Mouse (Mus musculus): ENCODE measurements at regions not wholly inside any gene's neighbourhood (a gene's known extent, or its start where the extent isn't known, plus 50 kb on each side); places are given as distances from the start of the nearest gene placed in this dataset.

DNA sequence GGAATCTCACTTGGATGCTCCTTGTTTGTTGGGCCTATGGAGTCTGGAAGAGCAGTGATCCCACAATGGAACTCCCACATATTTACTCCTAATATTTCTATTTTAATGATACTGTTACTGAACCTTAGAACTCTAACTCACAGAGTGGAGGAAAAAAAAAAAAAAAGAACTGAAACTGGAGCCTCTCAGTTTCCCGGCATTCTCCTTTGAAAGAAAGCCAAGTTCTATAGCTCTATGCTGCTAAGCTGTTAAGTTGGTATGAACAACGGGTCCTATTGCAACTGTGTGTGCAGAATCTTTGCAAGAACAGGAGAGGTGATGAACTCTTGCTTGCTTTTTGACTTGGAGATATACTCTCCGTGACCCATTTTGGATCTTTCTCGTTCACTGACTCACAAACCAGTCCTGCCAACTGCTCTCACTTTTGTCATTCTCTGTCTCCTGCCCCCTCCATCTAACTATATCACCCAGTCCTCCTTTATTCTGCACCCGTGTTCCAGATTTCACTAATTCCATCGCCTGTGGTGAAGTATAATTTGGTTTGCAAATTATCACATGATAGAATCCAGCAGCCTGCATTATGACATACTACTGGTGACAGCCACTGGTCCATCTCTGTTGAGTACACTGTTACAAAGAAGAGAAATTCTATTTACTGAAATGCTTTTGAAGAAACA lies 92.6 kb upstream of the Ctsc start:
- peak; percentile 77 for ATAC-seq (ENCODE audit: poor library complexity, severe bottlenecking)

DNA sequence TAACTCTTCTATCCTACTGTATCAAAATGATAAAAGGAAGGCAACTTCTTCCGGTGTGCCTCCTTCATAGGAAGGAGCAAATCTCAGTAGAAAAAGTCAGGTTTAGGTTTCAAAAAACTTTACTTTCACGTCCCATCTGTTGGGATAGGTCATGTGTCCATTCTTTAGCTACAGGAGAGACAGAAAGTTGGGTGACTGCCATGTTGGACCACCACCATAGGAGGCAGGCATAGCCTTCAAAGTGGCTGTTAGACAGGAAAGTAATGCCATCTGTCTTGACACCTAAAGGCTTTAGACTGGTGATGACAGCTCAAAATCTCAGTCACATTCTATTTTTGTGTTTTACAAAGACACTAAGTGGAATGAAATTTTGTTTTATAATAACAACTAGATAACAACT lies 90.3 kb upstream of the Ctsc start:
- ATAC-seq (ENCODE audit: poor library complexity, severe bottlenecking), result no peak

DNA sequence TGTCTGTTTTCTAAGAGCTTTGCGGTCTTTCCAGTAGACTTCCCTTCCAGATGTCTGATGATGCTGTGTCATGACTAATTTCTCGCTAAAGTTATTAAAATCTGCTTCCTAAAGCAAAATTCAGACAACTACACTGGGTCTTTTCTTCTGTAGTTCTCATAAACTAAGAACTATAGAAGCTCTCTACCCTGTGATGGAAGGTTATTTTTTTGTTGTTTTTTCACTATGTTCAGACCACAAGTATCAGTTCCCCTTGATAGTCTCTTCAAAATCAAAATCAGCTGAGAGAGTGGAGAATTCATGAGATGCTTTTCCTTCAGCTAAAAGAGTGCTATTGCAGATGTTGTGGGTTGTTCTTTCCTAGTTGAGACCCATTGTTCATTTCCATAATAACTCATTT lies 85.1 kb upstream of the Ctsc start:
- ATAC-seq (ENCODE audit: poor library complexity, severe bottlenecking), result peak; percentile 72

DNA sequence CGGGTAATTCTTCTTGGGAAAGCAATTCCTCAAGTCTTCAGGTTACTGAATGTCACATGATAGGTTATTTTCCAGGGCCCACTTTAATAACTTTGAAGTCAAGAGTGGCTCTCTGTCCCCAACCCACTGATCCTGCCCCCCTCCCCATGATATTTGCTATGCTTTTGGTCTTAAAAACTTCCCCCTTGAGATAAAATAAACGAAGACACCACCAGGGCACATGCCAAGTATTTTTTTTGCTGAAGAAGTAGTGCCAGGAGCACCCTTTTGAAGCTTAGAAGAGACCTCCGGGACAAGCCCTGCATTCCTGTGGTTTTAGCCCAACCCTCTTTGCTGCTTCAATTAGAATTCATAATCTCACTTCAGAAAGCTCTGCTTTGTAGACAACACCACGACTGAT lies 78.8 kb upstream of the Ctsc start:
- ATAC-seq (ENCODE audit: poor library complexity, severe bottlenecking), result no peak

DNA sequence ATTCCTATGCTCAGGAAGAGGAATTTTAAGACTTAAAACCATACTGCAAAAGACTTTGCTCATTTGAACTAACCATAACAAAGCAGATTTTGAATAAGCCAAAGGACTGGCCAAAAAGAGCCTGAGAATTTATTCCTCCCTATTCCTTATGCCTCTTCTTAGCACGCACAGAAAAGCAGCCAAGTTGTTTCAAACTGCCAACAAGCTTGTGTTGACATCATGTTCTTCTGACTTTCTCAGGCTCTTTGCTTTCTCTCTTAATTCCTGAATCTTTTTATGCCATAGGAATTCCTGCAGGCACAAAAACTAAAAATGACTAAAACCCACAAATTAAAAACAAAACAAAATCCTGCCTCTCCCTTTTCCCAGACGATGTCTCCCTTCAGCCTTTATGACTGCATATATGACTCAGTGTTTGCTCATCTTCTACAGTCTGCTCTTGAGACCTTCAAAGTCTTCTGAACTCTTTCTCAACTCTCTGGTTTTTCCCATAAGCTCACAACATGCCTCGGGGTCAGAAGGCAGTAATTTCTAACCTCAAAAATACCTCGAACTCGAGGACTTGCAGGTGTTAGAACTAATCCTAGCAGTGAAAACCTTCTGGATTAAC lies 77.9 kb upstream of the Ctsc start:
- ATAC-seq (ENCODE audit: poor library complexity, severe bottlenecking), result no peak

DNA sequence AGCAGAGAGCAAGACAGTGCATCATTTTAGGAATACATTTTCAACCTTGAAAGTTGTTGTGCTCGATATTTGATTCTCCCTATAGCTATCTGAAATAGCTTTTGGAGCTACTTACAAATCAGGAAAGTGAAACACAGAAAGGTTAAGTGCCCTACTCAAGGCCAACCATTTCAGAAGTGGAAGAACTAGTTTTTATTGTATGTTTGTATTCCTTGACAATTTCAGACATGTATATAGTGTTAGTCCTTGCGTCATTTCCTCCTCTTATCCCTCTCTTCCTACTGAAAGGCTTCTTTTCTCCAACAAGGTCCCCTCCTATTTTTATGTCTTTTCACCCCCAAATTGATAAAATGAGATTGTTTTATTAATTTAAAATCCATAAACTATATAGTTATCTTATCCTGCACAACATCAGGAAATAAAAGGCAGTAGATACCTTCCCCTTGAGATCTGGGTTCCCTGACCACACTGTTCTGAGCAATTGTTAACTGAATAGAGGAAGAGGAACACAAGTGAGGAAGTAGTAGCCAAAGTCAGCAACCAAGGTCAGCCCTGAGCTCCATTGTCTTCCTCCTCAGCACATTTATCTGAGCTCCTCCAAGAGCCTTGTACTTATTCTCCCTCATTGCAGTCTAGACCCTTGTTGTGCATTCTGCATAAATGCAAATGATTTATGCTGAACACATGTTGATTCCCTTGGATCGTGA lies 76.1 kb upstream of the Ctsc start:
- ATAC-seq (ENCODE audit: poor library complexity, severe bottlenecking), result peak; percentile 94

DNA sequence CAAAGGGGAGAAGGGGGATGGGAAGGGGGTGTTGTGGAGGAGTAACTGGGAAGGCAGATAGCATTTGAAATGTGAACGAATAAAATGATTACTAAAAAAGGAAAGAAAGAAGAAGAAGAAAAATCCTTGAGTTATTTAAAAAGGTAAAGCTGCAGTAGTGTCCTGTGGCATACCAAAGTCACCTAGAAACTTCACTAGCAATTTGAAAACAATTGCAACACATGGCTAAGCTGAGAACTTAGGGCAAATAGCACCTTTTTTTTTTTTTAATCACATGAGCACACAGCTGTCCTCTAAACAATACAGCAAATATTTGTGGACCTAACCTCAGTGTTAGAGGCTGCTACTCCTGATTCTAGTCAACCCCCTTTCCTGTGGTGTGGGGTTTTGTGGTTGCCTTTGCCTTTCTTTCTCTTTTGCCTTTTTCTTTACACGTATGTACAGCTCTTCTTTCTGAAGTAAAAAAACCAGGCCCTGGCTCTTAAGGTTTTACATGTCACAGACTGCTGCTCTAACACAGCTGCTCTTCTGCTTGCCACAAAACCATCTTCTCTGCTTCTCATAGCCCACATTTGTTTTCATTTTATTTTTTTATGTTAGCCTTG lies 71.6 kb upstream of the Ctsc start:
- ATAC-seq (ENCODE audit: poor library complexity, severe bottlenecking), result peak; percentile 48

DNA sequence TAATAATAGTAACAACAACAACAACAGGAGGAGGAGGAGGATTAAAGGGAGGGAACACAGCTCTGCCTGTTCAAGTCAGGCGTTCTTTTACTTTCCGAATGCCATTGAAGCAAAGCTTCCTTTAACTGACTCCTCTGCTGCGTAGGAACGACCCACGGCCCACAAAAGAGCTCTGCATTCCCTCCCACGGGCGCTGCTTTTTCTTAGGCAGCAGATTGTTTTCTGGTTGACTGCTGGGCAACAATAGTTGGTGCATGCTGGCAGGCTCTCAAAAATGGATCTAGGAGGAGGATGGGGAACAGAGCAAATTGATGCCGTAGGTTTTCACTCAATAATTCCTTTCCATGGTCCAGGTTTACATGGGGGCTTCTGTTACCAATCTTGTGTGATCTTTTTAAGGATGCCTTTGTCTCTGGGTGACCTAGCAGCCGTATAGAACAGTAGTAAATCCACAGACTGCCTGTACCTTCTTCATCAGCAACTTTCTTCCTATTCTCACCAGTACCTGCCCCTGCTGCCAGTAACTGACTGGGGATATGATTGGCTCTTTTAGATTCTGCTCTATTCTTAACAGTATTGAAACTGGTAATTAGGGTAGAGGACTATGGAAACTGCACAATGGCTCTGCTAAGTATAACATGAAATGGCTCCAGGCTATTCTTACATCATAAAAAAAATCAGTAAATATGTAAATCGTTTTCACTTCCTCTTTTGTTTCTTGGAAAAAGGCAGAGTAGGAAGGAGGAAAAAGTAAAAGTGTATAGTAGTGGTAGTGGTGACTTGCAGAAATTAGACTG lies 70.8 kb upstream of the Ctsc start:
- ATAC-seq (ENCODE audit: poor library complexity, severe bottlenecking), result peak; percentile 79

DNA sequence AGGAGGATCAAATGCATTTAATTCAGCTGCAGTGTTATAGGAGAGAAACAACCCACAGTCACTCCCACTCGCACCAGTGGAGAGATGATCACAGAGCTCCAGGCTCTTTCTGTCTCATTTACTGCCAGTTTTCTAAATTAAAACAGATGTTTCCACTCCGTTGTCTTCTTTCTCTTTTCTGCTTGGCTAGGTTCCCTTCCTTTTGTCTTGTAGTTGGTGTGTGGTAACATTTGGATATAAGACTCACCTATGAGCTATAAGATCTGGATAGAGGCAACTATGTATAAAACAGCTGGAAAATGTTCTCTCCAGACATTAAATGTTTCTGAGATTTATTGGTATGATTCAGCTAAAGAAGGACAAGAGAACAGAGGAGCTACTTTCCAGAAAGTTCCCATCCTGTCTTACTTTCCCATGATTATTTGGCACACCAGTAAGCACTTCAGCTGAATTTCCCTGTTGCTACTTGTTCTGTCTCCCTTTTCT lies 63.1 kb upstream of the Ctsc start:
- ATAC-seq (ENCODE audit: poor library complexity, severe bottlenecking), result no peak

DNA sequence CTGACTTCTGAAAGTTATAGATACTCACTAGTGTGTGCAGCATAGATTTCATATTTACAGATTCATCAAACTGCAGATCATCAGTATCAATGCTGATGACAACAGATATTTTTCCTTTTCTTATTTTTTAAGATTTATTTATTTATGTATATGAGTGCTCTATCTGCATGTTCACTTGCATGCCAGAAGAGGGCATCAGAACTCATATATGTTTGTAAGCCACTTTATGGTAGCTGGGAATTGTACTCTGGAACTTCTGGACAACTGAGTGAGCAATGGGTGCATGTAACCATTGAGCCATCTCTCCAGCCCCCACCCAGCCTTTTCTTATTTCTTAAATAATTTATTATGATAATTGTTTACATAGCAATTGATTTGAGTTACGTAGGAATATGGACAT lies 62.5 kb upstream of the Ctsc start:
- peak; percentile 62; the same call in 1 of the 2 replicates for ATAC-seq (ENCODE audit: poor library complexity, severe bottlenecking)

DNA sequence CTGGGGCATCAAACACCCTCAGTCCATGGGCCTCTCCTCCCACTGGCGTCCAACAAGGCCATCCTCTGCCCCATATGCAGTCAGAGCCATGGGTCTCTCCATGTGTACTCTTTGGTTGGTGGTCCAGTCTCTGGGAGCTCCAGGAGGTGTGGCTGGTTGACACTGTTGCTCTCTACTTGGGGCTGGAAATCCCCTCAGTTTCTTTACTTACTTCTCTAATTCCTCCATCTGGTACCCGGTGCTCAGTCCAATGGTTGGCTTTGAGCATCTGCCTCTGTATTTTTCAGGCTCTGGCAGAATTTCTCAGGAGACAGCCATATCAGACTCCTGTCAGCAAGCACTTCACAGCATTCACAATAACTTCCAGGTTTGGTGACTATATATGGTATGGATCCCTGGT lies 55.7 kb upstream of the Ctsc start:
- ATAC-seq (ENCODE audit: poor library complexity, severe bottlenecking), result no peak

DNA sequence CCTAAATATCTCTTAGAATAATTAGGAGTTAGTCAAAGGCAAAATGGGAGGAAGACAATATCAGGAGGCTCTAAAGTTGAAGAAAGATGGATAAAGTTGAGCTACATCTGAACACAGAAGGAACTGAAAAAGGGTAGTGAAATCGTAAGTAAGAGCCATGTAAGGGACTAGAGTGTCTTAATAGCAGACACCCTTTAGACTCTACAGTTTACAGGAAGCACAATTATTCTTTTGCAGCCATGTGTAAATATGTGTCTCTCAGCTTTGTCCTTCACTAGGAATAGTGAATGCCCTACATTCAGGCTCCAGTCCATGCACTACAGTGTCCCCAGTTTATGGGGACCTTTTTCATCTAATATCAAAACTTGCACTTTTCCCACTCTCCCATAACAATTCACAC lies 52.1 kb upstream of the Ctsc start:
- ATAC-seq (ENCODE audit: poor library complexity, severe bottlenecking), result peak; percentile 91
